Mouse (Mus musculus) neural tube, embryonic 14.5 days (tissue): ENCODE measurements around the gene Olfr1277. TPM values are rescaled to one million over a fixed set of nuclear protein-coding genes. Genes with fewer than 3 reads are reported as not detected.

Experiments used
- polyA plus RNA-seq: library from polyadenylated mRNA; unstranded; fragments of >200 nt; fragmentation: Nextera tagmentation; extraction: Ambion mirVana; gene quantifications from 2 replicates; pipeline ENCODE4 v1.2.1, GENCODE M21; 2014

Gene Olfr1277
- polyA plus RNA-seq, 1 experiment from 2014 or later, result not detected

Other genes starting within 250 kb of the Olfr1277 start
- gene Gm13941, start 168.1 kb downstream of the Olfr1277 start, polyA plus RNA-seq, result not detected in 2 replicates
- not detected in 2 replicates for gene Gm15130, start 121.2 kb downstream of the Olfr1277 start, polyA plus RNA-seq
- not detected in 2 replicates for gene 4930430A15Rik, start 44.5 kb downstream of the Olfr1277 start, polyA plus RNA-seq
- not detected in 2 replicates for gene Olfr1275, start 38.8 kb downstream of the Olfr1277 start, polyA plus RNA-seq
- not detected in 2 replicates for gene Olfr1276, start 19.6 kb downstream of the Olfr1277 start, polyA plus RNA-seq
- not detected in 2 replicates for gene Olfr1278, start 16.0 kb upstream of the Olfr1277 start, polyA plus RNA-seq
- not detected in 2 replicates for gene Olfr1279, start 26.5 kb upstream of the Olfr1277 start, polyA plus RNA-seq
- not detected in 2 replicates for gene Olfr1280, start 39.9 kb upstream of the Olfr1277 start, polyA plus RNA-seq
- gene Olfr1281, start 52.4 kb upstream of the Olfr1277 start, polyA plus RNA-seq, result not detected in 2 replicates
- gene Olfr1282, start 62.0 kb upstream of the Olfr1277 start, polyA plus RNA-seq, result not detected in 2 replicates
- gene Olfr1283, start 92.7 kb upstream of the Olfr1277 start, polyA plus RNA-seq, result not detected in 2 replicates
- gene Olfr1284, start 101.4 kb upstream of the Olfr1277 start, polyA plus RNA-seq, result not detected in 2 replicates
- gene Olfr1286, start 149.0 kb upstream of the Olfr1277 start, polyA plus RNA-seq, result not detected in 2 replicates
- not detected in 2 replicates for gene Olfr1287, start 175.0 kb upstream of the Olfr1277 start, polyA plus RNA-seq
- gene Olfr1288, start 200.0 kb upstream of the Olfr1277 start, polyA plus RNA-seq, result not detected in 2 replicates
- gene Olfr1289, start 206.7 kb upstream of the Olfr1277 start, polyA plus RNA-seq, result not detected in 2 replicates
- not detected in 2 replicates for gene Olfr1290, start 219.7 kb upstream of the Olfr1277 start, polyA plus RNA-seq
- gene Olfr1291-ps1, start 223.1 kb upstream of the Olfr1277 start, polyA plus RNA-seq, result not detected in 2 replicates